Mouse (Mus musculus): ENCODE results near the gene Myo18b.

- TF ChIP-seq CTCF (IDR thresholded peaks at IDR 0.05; ENCODE audit: control insufficient read depth, insufficient read depth, low read length) (no peak), POLR2A (IDR thresholded peaks at IDR 0.05; ENCODE audit: borderline replicate concordance, control insufficient read depth, low read depth, low read length) (no peak)
Measured at GRCm38 (mm10) chr5:112674806-112675205, 221.4 kb downstream of the Myo18b start.
